Mouse (Mus musculus): ENCODE measurements around the gene Celf5.

- no peak for TF ChIP-seq CTCF (IDR thresholded peaks at IDR 0.05; ENCODE audit: control insufficient read depth, insufficient read depth, insufficient read length)
- TF ChIP-seq CEBPB (IDR thresholded peaks at IDR 0.05; ENCODE audit: low read depth): no peak
- TF ChIP-seq MAX (IDR thresholded peaks at IDR 0.05): no peak
- no peak for TF ChIP-seq USF1 (IDR thresholded peaks at IDR 0.05; ENCODE audit: low read depth)
- no peak for TF ChIP-seq MYOG (IDR thresholded peaks at IDR 0.05; ENCODE audit: control insufficient read depth, extremely low read depth, insufficient read length)
- no peak for TF ChIP-seq FOSL1 (IDR thresholded peaks at IDR 0.05; ENCODE audit: insufficient read depth, low read length, poor library complexity, severe bottlenecking)
Measured at GRCm38 (mm10) chr10:81435436-81435835, 47.1 kb downstream of the Celf5 start.
